Mouse (Mus musculus): ENCODE data around the gene Kcng4. TPM values are rescaled to one million over a fixed set of nuclear protein-coding genes. Genes with fewer than 3 reads are reported as not detected.

The Kcng4 gene
- polyA plus RNA-seq, 1 experiment from 2014 or later = not detected

DNA sequence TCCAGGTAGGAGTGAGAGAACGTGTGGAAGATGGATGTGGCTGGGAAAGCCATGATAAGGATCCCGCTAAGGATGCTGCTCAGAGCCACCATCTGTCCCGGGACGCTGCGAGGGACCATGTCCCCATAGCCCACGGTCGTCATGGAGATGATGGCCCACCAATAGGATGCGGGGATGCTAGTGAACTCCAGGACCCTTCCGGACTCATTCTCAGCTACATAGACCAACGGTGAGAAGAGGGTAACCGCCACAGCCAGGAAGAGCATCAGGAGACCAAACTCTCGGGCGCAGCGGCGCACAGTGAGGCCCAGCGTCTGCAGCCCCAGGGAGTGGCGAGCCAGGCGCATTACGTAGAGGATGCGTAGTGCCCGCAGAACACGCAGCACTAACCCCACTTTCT is 9.7 kb downstream of the Kcng4 start:
- Histone ChIP-seq H3K27me3 (ENCODE audit: control insufficient read depth, insufficient read depth, low read length) (peaks cover 3% of the 10 kb centered on the region), H3K9me3 (replicated peaks; ENCODE audit: control insufficient read depth, low read length) (no peaks in the 10 kb centered on the region), H3K4me3 (ENCODE audit: low read depth, low read length) (no peak overlapping the region), H3K9ac (ENCODE audit: low read depth, low read length) (no peak overlapping the region), H3K4me2 (no peak overlapping the region), H3K36me3 (ENCODE audit: control insufficient read depth, insufficient read depth, low read length) (no peaks in the 10 kb centered on the region), H3K4me1 (ENCODE audit: control insufficient read depth, insufficient read depth, low read length) (peaks cover 9% of the 10 kb centered on the region), H3K27ac (ENCODE audit: low read depth, low read length) (no peak overlapping the region)
- no peak for ATAC-seq (replicated peaks; ENCODE audit: insufficient number of reproducible peaks, low FRiP score, low TSS enrichment)
- WGBS (ENCODE audit: insufficient replicate concordance) = 72% methylated on average over 22 of the region's 22 CpGs

DNA sequence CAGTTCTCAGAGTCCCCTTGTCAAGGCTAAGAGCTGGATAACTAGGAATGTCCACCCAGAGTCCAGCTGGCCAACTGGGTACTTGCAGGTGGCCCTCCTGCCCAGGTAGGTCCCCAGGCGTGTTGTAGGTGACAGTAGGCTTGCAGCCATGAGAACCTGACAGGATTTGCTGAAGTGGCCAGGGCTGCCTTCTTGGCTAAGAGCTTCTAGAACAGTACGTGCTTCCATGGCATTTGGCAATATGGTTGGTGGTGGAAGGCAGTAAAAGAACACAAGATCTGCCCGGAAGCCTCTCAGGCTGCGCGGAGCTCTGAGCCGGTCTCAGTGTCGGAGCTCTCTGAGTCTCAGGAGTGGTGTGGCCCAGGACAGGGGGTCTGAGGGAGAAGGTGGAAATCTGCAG is 10.6 kb downstream of the Kcng4 start:
- Histone ChIP-seq H3K27ac (ENCODE audit: low read depth, low read length) (no peak overlapping the region), H3K36me3 (ENCODE audit: control insufficient read depth, insufficient read depth, low read length) (no peaks in the 10 kb centered on the region), H3K4me2 (no peak overlapping the region), H3K9me3 (replicated peaks; ENCODE audit: control insufficient read depth, low read length) (no peaks in the 10 kb centered on the region), H3K4me3 (ENCODE audit: low read depth, low read length) (no peak overlapping the region), H3K4me1 (ENCODE audit: control insufficient read depth, insufficient read depth, low read length) (peaks cover 14% of the 10 kb centered on the region), H3K9ac (ENCODE audit: low read depth, low read length) (no peak overlapping the region), H3K27me3 (ENCODE audit: control insufficient read depth, insufficient read depth, low read length) (peaks cover 3% of the 10 kb centered on the region)
- WGBS (ENCODE audit: insufficient replicate concordance) = 79% methylated on average over 7 of the region's 7 CpGs
- no peak for ATAC-seq (replicated peaks; ENCODE audit: insufficient number of reproducible peaks, low FRiP score, low TSS enrichment)

- ATAC-seq (replicated peaks; ENCODE audit: insufficient number of reproducible peaks, low FRiP score, low TSS enrichment) = no peak
- Histone ChIP-seq H3K4me2 (no peak overlapping the region), H3K9ac (ENCODE audit: low read depth, low read length) (no peak overlapping the region), H3K4me3 (ENCODE audit: low read depth, low read length) (no peak overlapping the region), H3K9me3 (replicated peaks; ENCODE audit: control insufficient read depth, low read length) (no peaks in the 10 kb centered on the region), H3K27me3 (ENCODE audit: control insufficient read depth, insufficient read depth, low read length) (peaks cover 3% of the 10 kb centered on the region), H3K36me3 (ENCODE audit: control insufficient read depth, insufficient read depth, low read length) (no peaks in the 10 kb centered on the region), H3K27ac (ENCODE audit: low read depth, low read length) (no peak overlapping the region), H3K4me1 (ENCODE audit: control insufficient read depth, insufficient read depth, low read length) (peaks cover 14% of the 10 kb centered on the region)
- 65% methylated on average over 1 of the region's 1 CpGs for WGBS (ENCODE audit: insufficient replicate concordance)
Observed at GRCm38 (mm10) chr8:119623744-119624143, 11.7 kb downstream of the Kcng4 start.

DNA sequence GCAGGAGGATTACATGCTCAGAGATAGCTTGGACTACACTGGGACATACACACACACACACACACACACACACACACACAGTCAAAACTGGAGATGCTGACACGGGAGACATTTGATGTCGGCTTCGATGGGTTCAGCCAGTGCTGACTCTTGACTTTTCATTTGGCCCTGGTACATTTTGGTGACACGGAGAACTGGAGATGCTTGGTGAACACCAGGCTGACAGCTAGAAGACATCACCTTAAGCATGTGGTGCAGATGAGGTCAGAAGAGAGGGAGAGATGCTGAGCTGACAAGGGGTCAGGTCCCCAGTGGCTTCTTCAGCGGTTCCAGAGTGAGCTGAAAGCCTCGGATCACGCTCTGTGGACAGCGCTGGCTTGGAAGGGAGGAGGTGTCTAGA is 12.4 kb downstream of the Kcng4 start:
- 81% methylated on average over 8 of the region's 8 CpGs for WGBS (ENCODE audit: insufficient replicate concordance)
- Histone ChIP-seq H3K9ac (ENCODE audit: low read depth, low read length) (no peak overlapping the region), H3K4me1 (ENCODE audit: control insufficient read depth, insufficient read depth, low read length) (peaks cover 14% of the 10 kb centered on the region), H3K36me3 (ENCODE audit: control insufficient read depth, insufficient read depth, low read length) (no peaks in the 10 kb centered on the region), H3K27ac (ENCODE audit: low read depth, low read length) (no peak overlapping the region), H3K27me3 (ENCODE audit: control insufficient read depth, insufficient read depth, low read length) (peaks cover 3% of the 10 kb centered on the region), H3K4me2 (no peak overlapping the region), H3K4me3 (ENCODE audit: low read depth, low read length) (no peak overlapping the region), H3K9me3 (replicated peaks; ENCODE audit: control insufficient read depth, low read length) (no peaks in the 10 kb centered on the region)
- no peak for ATAC-seq (replicated peaks; ENCODE audit: insufficient number of reproducible peaks, low FRiP score, low TSS enrichment)

GRCm38 (mm10) chr8:119622555-119622954 is 12.9 kb downstream of the Kcng4 start:
- Histone ChIP-seq H3K9me3 (replicated peaks; ENCODE audit: control insufficient read depth, low read length) (no peaks in the 10 kb centered on the region), H3K9ac (ENCODE audit: low read depth, low read length) (no peak overlapping the region), H3K4me3 (ENCODE audit: low read depth, low read length) (no peak overlapping the region), H3K36me3 (ENCODE audit: control insufficient read depth, insufficient read depth, low read length) (no peaks in the 10 kb centered on the region), H3K27me3 (ENCODE audit: control insufficient read depth, insufficient read depth, low read length) (peaks cover 3% of the 10 kb centered on the region), H3K4me2 (no peak overlapping the region), H3K27ac (ENCODE audit: low read depth, low read length) (no peak overlapping the region), H3K4me1 (ENCODE audit: control insufficient read depth, insufficient read depth, low read length) (peaks cover 13% of the 10 kb centered on the region)
- WGBS (ENCODE audit: insufficient replicate concordance) = 54% methylated on average over 4 of the region's 4 CpGs
- ATAC-seq (replicated peaks; ENCODE audit: insufficient number of reproducible peaks, low FRiP score, low TSS enrichment) = no peak

GRCm38 (mm10) chr8:119620848-119621465 is 14.5 kb downstream of the Kcng4 start:
- Histone ChIP-seq H3K4me1 (ENCODE audit: control insufficient read depth, insufficient read depth, low read length) (peaks cover 9% of the 10 kb centered on the region), H3K4me2 (no peak overlapping the region; the same call in 1 of the 2 replicates), H3K4me3 (ENCODE audit: low read depth, low read length) (no peak overlapping the region), H3K9me3 (replicated peaks; ENCODE audit: control insufficient read depth, low read length) (no peaks in the 10 kb centered on the region), H3K36me3 (ENCODE audit: control insufficient read depth, insufficient read depth, low read length) (no peaks in the 10 kb centered on the region), H3K9ac (ENCODE audit: low read depth, low read length) (no peak overlapping the region), H3K27ac (ENCODE audit: low read depth, low read length) (no peak overlapping the region), H3K27me3 (ENCODE audit: control insufficient read depth, insufficient read depth, low read length) (peaks cover 3% of the 10 kb centered on the region)
- WGBS (ENCODE audit: insufficient replicate concordance) = 62% methylated on average over 14 of the region's 14 CpGs
- ATAC-seq (replicated peaks; ENCODE audit: insufficient number of reproducible peaks, low FRiP score, low TSS enrichment) = no peak

DNA sequence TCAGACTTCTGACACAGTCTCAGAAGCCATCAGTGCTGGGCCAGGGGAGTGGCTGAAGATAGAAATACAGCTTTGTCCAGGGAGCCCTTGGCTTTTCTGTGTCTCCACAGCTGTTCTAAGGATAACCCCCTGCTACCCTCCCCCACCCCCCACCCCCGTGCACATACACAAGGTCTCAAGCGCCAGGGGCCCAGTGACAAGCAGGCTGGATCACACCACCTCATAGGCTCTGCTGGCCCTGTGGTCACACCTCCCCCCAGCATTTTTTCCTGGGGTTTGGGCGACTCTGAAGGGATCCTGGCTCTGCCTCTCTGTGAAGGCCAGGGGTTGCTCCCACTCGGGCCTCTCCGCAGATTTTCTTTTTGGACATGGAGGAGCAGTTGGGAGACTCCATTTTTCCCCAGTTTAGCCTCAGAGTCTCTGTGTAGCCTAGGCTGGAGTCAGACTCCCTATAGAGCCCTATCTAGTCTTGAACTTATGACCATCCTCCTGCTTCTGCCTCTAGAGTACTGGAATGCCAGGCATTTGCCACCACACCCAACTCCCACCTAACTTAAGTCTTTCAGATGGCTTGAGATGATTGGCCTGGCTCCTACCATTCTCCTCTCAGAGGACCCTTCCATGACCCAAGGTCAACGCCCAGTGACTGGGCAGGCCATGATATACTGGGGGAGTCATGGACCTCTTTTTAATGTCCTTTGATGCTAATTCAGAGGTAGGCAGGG is 15.2 kb downstream of the Kcng4 start:
- Histone ChIP-seq H3K4me2 (no peak overlapping the region; the same call in 1 of the 2 replicates), H3K27me3 (ENCODE audit: control insufficient read depth, insufficient read depth, low read length) (peaks cover under 1% of the 10 kb centered on the region), H3K36me3 (ENCODE audit: control insufficient read depth, insufficient read depth, low read length) (no peaks in the 10 kb centered on the region), H3K9ac (ENCODE audit: low read depth, low read length) (no peak overlapping the region), H3K4me3 (ENCODE audit: low read depth, low read length) (no peak overlapping the region), H3K4me1 (ENCODE audit: control insufficient read depth, insufficient read depth, low read length) (peaks cover 9% of the 10 kb centered on the region), H3K9me3 (replicated peaks; ENCODE audit: control insufficient read depth, low read length) (no peaks in the 10 kb centered on the region), H3K27ac (ENCODE audit: low read depth, low read length) (no peak overlapping the region)
- ATAC-seq (replicated peaks; ENCODE audit: insufficient number of reproducible peaks, low FRiP score, low TSS enrichment) = no peak
- WGBS (ENCODE audit: insufficient replicate concordance) = 60% methylated on average over 6 of the region's 6 CpGs

DNA sequence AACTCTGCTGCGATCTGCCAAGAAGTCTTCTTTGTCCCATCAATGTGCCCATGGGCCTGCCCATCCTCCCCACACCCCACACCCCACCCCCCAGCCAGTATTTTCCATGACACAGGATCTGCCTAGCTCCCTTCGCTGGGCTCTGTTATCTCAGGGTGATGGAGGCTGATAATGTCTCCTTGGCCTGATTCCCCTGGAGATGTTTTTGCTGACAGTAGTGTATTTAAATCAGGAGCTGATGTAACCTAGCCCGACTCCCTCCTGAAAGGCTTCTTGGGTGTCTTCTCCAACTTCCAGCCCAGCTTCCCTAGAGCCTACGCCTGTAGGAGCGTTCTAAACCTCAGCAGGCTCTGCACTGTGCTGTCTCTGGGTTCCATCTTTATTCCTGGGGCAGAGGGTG is 16.6 kb downstream of the Kcng4 start:
- no peaks in the 10 kb centered on the region for H3K9me3 ChIP-seq (replicated peaks; ENCODE audit: control insufficient read depth, low read length)
- H3K4me2 ChIP-seq = no peak overlapping the region
- 42% methylated on average over 5 of the region's 5 CpGs for WGBS (ENCODE audit: insufficient replicate concordance)
- H3K9ac ChIP-seq (ENCODE audit: low read depth, low read length) = no peak overlapping the region
- no peaks in the 10 kb centered on the region for H3K36me3 ChIP-seq (ENCODE audit: control insufficient read depth, insufficient read depth, low read length)
- ATAC-seq (replicated peaks; ENCODE audit: insufficient number of reproducible peaks, low FRiP score, low TSS enrichment) = no peak
- no peak overlapping the region for H3K4me3 ChIP-seq (ENCODE audit: low read depth, low read length)
- no peak overlapping the region for H3K27ac ChIP-seq (ENCODE audit: low read depth, low read length)
- peaks cover 9% of the 10 kb centered on the region for H3K4me1 ChIP-seq (ENCODE audit: control insufficient read depth, insufficient read depth, low read length)
- peaks cover 7% of the 10 kb centered on the region; the same call in 1 of the 2 replicates for H3K27me3 ChIP-seq (ENCODE audit: control insufficient read depth, insufficient read depth, low read length)

- ATAC-seq (replicated peaks; ENCODE audit: insufficient number of reproducible peaks, low FRiP score, low TSS enrichment) = no peak
- no peaks in the 10 kb centered on the region for H3K36me3 ChIP-seq (ENCODE audit: control insufficient read depth, insufficient read depth, low read length)
- H3K9ac ChIP-seq (ENCODE audit: low read depth, low read length) = no peak overlapping the region
- H3K27ac ChIP-seq (ENCODE audit: low read depth, low read length) = no peak overlapping the region
- 0 out of 2 replicates have a peak, but pooled peaks cover 7% of the 10 kb centered on the region for H3K27me3 ChIP-seq (ENCODE audit: control insufficient read depth, insufficient read depth, low read length)
- WGBS (ENCODE audit: insufficient replicate concordance) = 84% methylated on average over 5 of the region's 5 CpGs
- no peaks in the 10 kb centered on the region for H3K9me3 ChIP-seq (replicated peaks; ENCODE audit: control insufficient read depth, low read length)
- H3K4me3 ChIP-seq (ENCODE audit: low read depth, low read length) = no peak overlapping the region
- H3K4me2 ChIP-seq = no peak overlapping the region
- peaks cover 9% of the 10 kb centered on the region for H3K4me1 ChIP-seq (ENCODE audit: control insufficient read depth, insufficient read depth, low read length)
Observed at GRCm38 (mm10) chr8:119617586-119617985, 17.9 kb downstream of the Kcng4 start.

Measured in heart, embryonic 11.5 days (tissue).